Mouse (Mus musculus): ENCODE data around the gene Tra2a. TPM values are rescaled to one million over a fixed set of nuclear protein-coding genes. Genes with fewer than 3 reads are reported as not detected.
A peak's percentile ranks its signal among the peaks of the same experiment; 100 is the strongest.

Tra2a gene
- polyA plus RNA-seq, 1 experiment from 2014 or later, result 177 TPM

DNA sequence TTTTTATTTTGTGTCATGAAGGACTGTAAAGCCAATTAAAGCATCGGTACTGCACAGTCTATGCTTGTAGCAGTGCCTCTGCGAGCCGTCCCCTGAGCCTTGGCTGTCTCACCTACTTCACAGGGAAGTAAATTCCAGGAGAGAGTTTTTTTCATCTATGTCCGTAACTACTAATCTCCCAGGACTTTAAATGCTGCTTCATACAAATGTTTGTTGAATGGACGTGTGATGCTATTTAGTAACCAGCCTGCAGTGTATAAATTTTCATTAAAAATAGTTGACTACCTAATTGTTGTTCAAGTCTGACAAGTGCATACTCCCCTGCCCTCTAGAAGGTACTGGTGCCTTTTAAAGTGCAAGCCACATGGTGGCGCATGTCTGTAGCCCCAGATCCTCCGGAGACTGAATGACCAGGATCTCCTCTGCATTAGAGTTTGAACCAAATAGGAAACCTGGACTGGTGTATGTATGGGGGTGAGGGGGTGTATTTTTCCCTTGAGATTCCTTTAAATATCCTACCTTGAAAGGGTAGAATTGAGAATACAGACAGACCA, 35.6 kb downstream of the Tra2a start:
- H3K9ac ChIP-seq, result no peak overlapping the region
- no peaks in the 10 kb centered on the region for H3K27me3 ChIP-seq
- no peak overlapping the region for H3K4me3 ChIP-seq
- peak; percentile 36; the same call in 1 of the 2 replicates for ATAC-seq
- no peaks in the 10 kb centered on the region for H3K36me3 ChIP-seq (ENCODE audit: poor library complexity, severe bottlenecking)
- H3K4me2 ChIP-seq, result no peak overlapping the region
- no peak overlapping the region for H3K27ac ChIP-seq
- WGBS, result 12% methylated on average over 7 of the region's 7 CpGs
- H3K4me1 ChIP-seq, result 0 out of 2 replicates have a peak, but pooled peaks cover 5% of the 10 kb centered on the region
- H3K9me3 ChIP-seq (replicated peaks), result no peaks in the 10 kb centered on the region

DNA sequence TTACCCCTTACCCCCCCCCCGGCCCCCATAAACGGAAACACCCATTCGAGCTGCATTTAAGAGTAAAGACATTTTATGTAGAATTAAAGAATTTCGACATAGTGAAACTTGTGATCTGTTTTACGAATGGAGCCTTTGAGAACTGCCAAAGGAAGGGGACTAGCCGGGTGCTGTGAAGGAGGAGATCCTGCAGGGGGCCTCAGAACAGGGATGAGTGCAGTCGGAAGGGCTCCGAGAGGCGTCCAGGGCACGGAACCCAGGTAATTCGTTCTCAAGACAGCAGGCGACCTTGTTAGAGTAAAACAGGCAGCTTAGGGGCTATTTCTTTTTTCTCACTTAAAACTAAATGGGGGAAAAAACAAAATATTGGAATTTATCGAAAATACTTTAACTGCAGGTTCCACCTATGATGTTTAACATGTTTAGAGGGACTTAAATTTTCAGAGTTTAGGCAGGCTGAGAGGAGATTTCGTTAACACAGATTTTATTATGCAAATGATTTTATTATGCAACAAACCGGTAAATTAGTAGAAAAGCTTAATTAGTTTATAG, 36.6 kb downstream of the Tra2a start:
- peak overlapping the region; percentile 24; the same call in 1 of the 2 replicates for H3K4me2 ChIP-seq
- 6% methylated on average over 15 of the region's 15 CpGs for WGBS
- no peaks in the 10 kb centered on the region for H3K9me3 ChIP-seq (replicated peaks)
- ATAC-seq, result no peak
- H3K4me1 ChIP-seq, result 0 out of 2 replicates have a peak, but pooled peaks cover 5% of the 10 kb centered on the region
- no peak overlapping the region for H3K27ac ChIP-seq
- H3K27me3 ChIP-seq, result no peaks in the 10 kb centered on the region
- no peaks in the 10 kb centered on the region for H3K36me3 ChIP-seq (ENCODE audit: poor library complexity, severe bottlenecking)
- H3K9ac ChIP-seq, result no peak overlapping the region
- no peak overlapping the region for H3K4me3 ChIP-seq

DNA sequence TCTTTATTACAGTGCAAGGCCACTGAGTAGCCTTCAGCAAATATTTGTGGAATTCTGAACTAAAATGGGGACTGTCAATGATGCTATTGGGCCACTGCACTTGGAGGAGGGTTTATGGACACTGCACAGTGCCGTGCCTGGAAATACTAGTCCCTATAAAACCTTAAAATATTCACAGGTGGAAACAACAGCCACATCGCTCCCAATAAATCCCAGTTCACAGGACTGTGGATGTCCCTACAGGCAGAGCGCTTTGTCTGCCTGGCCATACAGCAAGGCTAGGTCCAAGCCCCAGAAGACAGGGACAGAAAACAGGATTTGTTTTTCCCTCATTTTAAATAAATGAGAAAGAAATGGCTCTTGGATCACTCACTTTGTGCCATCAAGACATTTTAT, 38.1 kb downstream of the Tra2a start:
- no peak overlapping the region for H3K9ac ChIP-seq
- no peak overlapping the region for H3K4me3 ChIP-seq
- ATAC-seq, result no peak
- H3K27me3 ChIP-seq, result no peaks in the 10 kb centered on the region
- H3K9me3 ChIP-seq (replicated peaks), result no peaks in the 10 kb centered on the region
- H3K4me1 ChIP-seq, result peaks cover 8% of the 10 kb centered on the region; the same call in 1 of the 2 replicates
- 88% methylated on average over 3 of the region's 3 CpGs for WGBS
- H3K36me3 ChIP-seq (ENCODE audit: poor library complexity, severe bottlenecking), result no peaks in the 10 kb centered on the region
- no peak overlapping the region for H3K27ac ChIP-seq
- no peak overlapping the region for H3K4me2 ChIP-seq

DNA sequence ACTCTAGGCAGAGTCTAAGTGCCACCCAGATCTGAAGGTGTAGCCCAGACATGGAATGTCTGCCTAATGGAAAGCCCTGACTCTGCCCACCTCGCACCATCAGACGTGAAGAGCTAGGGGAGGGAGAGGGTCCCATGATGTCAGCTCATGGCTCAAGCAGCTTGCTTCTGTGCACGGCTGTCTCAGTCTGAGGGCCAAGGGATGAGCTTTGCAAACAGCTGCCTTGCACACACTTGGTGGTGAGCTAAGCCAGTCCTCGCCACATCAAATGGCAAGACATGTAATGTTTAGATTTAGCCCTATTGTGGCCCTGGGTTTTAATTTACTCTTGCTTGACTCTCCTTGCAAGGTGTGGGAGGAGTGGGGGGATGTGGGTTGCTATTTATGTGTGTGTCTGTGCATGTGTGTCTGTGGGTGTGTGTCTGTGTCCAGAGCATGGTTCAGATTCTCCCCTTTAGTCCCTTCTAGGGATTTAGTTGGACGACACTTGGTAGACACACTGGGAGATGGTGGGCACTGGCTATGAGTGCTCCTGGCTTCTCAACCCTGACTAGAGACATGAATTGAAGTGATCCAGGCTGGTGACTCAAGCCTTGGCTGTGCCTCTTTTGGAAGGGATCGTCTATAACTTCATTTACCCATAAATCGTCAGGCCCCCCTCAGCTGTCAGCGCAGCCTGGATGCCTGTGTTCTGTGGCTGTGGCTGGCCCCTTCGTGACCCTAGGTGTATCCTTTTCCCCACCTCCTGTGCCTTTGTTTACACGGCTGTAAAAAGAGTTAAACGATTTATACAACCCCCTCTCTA, 38.7 kb downstream of the Tra2a start:
- H3K4me3 ChIP-seq, result no peak overlapping the region
- no peaks in the 10 kb centered on the region for H3K9me3 ChIP-seq (replicated peaks)
- H3K4me2 ChIP-seq, result no peak overlapping the region
- peaks cover 10% of the 10 kb centered on the region; the same call in 1 of the 2 replicates for H3K4me1 ChIP-seq
- ATAC-seq, result no peak
- WGBS, result 67% methylated on average over 11 of the region's 11 CpGs
- no peak overlapping the region for H3K9ac ChIP-seq
- no peaks in the 10 kb centered on the region for H3K36me3 ChIP-seq (ENCODE audit: poor library complexity, severe bottlenecking)
- H3K27me3 ChIP-seq, result no peaks in the 10 kb centered on the region
- no peak overlapping the region for H3K27ac ChIP-seq

DNA sequence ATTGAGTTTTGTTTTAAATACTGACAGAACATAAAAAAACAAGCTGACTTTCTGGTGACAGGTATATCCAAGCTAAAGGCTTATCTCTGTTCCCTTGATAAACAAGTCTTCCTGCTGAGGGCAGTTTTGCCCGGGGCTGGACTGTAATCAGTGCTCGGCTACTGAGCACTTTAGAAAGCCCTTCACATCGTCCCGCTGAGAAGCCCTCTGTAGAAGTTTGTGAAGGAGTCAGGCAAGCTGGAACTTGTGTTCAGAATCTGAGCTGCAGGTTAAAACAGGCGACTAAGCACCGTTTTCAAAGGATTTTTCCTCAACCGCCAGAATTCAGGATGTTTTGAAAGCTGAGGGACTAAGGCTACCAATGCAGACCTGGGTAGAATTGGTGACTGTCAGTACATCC, 41.9 kb downstream of the Tra2a start:
- no peaks in the 10 kb centered on the region for H3K36me3 ChIP-seq (ENCODE audit: poor library complexity, severe bottlenecking)
- H3K9ac ChIP-seq, result no peak overlapping the region
- H3K27me3 ChIP-seq, result no peaks in the 10 kb centered on the region
- WGBS, result 3% methylated on average over 7 of the region's 7 CpGs
- peaks cover 12% of the 10 kb centered on the region for H3K4me1 ChIP-seq
- ATAC-seq, result no peak
- H3K4me2 ChIP-seq, result peak overlapping the region; percentile 22; the same call in 1 of the 2 replicates
- H3K9me3 ChIP-seq (replicated peaks), result no peaks in the 10 kb centered on the region
- H3K27ac ChIP-seq, result no peak overlapping the region
- H3K4me3 ChIP-seq, result no peak overlapping the region

DNA sequence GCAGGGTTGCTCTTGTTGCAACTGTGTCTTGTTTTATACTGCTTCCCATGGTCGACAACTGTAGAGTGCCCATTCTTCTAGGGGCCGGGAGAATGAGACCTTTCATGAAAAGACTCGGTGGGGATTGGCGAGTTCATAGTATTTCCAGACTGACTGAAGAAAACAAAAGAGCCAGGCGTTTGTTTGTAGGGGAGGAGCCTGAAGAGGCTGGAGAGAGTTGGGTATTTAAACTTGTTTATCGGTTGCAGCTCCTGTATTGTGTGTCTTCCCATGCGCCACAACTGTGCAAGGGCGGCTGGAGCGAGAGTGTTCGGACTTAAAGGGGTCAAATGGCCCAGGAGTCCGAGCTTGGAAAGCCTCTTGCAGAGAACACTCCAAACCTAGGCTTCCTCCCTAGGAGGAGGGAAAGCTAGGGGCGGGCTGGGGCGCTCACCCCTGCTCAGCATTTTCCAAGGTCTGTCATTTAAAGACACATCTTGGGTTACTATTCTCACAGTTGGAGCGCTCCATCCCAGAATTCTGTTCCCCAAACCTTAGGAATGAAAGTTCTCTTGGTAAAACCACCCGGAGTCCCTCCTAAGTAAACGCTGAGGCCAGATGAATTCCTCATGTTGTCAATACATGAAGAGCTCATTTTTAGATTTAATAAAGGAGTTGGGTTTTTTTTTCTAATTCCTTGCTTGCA, 43.8 kb downstream of the Tra2a start:
- ATAC-seq, result no peak
- under 1% methylated on average over 16 of the region's 16 CpGs for WGBS
- Histone ChIP-seq H3K4me3 (peak overlapping the region; percentile 30), H3K4me2 (peak overlapping the region; percentile 55), H3K4me1 (peaks cover 12% of the 10 kb centered on the region), H3K27ac (0 out of 2 replicates have a peak overlapping the region, but pooled peaks have one; percentile 10), H3K9me3 (replicated peaks) (no peaks in the 10 kb centered on the region), H3K27me3 (no peaks in the 10 kb centered on the region), H3K36me3 (ENCODE audit: poor library complexity, severe bottlenecking) (no peaks in the 10 kb centered on the region), H3K9ac (peak overlapping the region; percentile 30; the same call in 1 of the 2 replicates)

DNA sequence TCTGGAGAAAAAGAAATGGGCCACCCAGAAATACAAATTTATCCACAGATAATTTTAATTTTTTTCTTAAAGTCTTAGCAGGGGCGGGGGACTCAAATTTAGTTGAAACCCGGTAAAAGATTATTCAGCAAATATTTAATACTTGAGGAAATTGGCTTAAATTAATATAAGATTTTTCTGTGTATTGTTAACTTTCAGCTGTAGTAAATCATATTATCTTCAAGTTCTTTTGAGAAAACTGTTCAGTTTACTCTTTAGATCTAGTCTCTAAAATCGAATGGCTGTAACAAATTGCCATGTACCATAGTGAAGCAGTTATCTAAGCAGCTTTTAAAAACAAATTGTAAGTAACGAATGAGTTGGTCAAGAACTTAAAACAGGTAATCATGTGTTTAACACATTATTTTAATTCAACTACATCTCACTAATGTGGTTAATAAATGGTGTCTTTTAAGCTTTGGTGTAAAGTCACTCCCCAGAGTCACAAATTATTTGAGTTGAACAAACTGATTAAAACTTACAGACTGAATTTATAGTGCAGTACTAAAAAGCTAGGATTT, 44.8 kb downstream of the Tra2a start:
- 8% methylated on average over 4 of the region's 4 CpGs for WGBS
- Histone ChIP-seq H3K4me2 (no peak overlapping the region), H3K36me3 (ENCODE audit: poor library complexity, severe bottlenecking) (no peaks in the 10 kb centered on the region), H3K9me3 (replicated peaks) (no peaks in the 10 kb centered on the region), H3K27ac (no peak overlapping the region), H3K27me3 (no peaks in the 10 kb centered on the region), H3K4me1 (peaks cover 12% of the 10 kb centered on the region), H3K4me3 (no peak overlapping the region), H3K9ac (no peak overlapping the region)
- ATAC-seq, result no peak

DNA sequence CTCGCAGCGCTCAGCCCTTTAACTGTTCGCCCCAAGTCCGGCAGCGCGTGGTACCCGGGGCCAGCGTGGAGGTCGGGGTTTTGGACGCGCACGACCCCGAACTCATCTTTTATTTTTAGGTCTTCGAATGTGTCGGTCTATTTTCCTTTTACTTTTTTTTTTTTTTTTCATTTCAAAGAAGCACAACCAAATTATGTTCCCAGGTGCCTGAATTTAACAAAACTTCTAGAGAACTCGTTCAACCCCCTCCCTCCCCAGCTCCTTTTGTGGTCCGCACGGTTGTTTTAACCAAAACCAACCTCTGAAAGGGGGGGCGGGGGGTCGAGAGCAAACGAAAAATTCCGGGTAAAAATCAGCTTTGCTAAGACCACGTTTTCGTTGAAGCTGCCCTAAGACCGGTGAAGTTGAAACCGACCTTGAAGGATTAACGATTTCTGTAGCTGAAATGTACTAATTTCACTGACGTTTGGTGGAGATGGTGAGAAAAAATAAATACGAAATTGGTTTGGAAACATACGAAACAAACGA, 45.5 kb downstream of the Tra2a start:
- WGBS, result under 1% methylated on average over 31 of the region's 31 CpGs
- no peaks in the 10 kb centered on the region for H3K27me3 ChIP-seq
- no peaks in the 10 kb centered on the region for H3K9me3 ChIP-seq (replicated peaks)
- H3K4me2 ChIP-seq, result peak overlapping the region; percentile 74
- no peak overlapping the region for H3K27ac ChIP-seq
- peak overlapping the region; percentile 58 for H3K9ac ChIP-seq
- H3K36me3 ChIP-seq (ENCODE audit: poor library complexity, severe bottlenecking), result no peaks in the 10 kb centered on the region
- H3K4me1 ChIP-seq, result peaks cover 14% of the 10 kb centered on the region
- no peak for ATAC-seq
- peak overlapping the region; percentile 60 for H3K4me3 ChIP-seq

DNA sequence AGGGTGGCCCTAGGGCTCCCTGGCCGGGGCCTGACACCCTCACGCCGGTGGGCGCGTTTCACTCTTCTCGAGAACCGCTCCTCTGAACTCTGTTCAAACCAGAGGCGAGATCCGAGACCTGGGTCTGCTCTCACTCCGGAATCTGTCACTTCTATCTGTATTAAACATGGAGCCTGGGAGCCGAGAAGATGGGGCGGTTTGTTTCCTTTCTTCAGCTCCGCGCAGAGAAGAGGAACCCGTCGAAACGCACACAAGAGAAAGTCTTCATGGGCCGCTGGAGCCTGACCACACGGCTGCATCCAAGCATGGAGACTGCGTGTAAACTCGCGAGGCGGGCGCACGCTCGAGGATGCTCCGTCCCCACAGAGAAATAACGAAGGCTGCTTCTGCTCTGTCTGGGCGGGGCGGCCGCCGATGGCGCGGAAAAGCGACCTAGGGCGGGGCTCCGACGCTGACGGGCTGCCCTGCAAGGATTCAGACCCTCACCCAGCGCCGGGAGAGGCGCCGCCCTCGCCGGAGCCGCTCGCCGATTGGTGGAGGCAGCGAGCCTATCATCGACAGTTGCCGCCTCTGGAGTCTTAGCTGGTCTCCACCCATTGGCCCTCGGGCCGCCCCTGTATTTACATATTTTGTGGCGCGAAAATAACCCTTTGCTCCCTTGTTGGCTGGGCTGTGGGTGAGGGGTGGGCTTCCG, 46.1 kb downstream of the Tra2a start:
- WGBS, result under 1% methylated on average over 56 of the region's 56 CpGs

DNA sequence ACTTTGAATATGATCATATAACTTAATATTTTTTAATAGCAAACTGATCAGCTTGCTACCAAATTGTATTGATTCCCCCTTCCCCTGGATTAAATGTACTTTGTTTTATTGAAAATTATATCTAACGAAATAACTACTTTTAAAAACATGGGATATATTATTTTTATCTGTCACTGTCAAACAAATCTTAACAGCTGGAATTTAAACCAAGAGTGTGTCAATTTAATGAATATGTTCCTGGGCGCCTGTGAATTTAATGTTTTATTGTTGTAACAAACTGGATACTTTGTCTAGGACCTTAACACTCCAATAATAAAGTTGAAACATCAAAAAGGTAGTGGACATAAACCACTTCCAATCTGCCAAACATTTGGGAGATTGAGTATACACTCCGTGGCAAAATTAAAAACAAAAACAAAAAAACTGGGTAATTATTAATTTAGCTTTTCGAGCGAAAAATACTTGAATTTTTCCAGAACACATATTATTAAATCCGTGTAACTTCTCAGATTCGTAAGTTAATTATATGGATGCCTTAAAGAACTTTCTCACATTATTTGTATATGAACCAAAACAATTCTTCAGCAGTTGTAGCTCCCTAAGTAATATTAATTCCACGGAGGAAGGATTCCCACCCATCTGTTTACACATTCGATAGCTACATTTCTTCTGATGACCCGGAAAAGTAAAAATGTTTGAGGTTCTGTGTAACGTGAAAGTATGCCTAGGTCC, 46.9 kb downstream of the Tra2a start:
- 2% methylated on average over 11 of the region's 11 CpGs for WGBS
- peak overlapping the region; percentile 95 for H3K27ac ChIP-seq

More for the DNA sequence above, 46.1 kb downstream of the Tra2a start:
- H3K9ac ChIP-seq, result peak overlapping the region; percentile 72
- peaks cover 20% of the 10 kb centered on the region for H3K4me1 ChIP-seq
- ATAC-seq, result peak; percentile 95
- H3K4me3 ChIP-seq, result peak overlapping the region; percentile 60
- H3K36me3 ChIP-seq (ENCODE audit: poor library complexity, severe bottlenecking), result no peaks in the 10 kb centered on the region
- peak overlapping the region; percentile 95 for H3K27ac ChIP-seq
- H3K4me2 ChIP-seq, result peak overlapping the region; percentile 74
- H3K9me3 ChIP-seq (replicated peaks), result no peaks in the 10 kb centered on the region
- H3K27me3 ChIP-seq, result no peaks in the 10 kb centered on the region

More for the DNA sequence above, 46.9 kb downstream of the Tra2a start:
- no peaks in the 10 kb centered on the region for H3K9me3 ChIP-seq (replicated peaks)
- H3K4me2 ChIP-seq, result peak overlapping the region; percentile 74
- H3K9ac ChIP-seq, result peak overlapping the region; percentile 72
- ATAC-seq, result no peak
- H3K36me3 ChIP-seq (ENCODE audit: poor library complexity, severe bottlenecking), result no peaks in the 10 kb centered on the region
- peak overlapping the region; percentile 60 for H3K4me3 ChIP-seq
- peaks cover 27% of the 10 kb centered on the region for H3K4me1 ChIP-seq
- no peaks in the 10 kb centered on the region for H3K27me3 ChIP-seq
